Mouse (Mus musculus) kidney, postnatal 36 days (tissue): ENCODE data around the gene Mgat4a.

ENCODE experiments used
- DNase-seq, 2 experiments: peaks; one replicate each; pipeline ENCODE4 v3.0.0; 2021 to 2022; ENCODE audit warnings: mixed read lengths in 2 of 2

The Mgat4a gene

GRCm38 (mm10) chr1:37540810-37541658, at the start of gene Mgat4a:
Gene Mgat4a, minus strand, starts transcription at chr1:37541016.
- DNase-seq = peak; percentile 93 to 94

- peak; percentile 13 to 43 for DNase-seq
Measured at GRCm38 (mm10) chr1:37585809-37586480, 45.1 kb upstream of the Mgat4a start.

- no peak for DNase-seq
Measured at GRCm38 (mm10) chr1:37583795-37584464, 43.1 kb upstream of the Mgat4a start.

DNA sequence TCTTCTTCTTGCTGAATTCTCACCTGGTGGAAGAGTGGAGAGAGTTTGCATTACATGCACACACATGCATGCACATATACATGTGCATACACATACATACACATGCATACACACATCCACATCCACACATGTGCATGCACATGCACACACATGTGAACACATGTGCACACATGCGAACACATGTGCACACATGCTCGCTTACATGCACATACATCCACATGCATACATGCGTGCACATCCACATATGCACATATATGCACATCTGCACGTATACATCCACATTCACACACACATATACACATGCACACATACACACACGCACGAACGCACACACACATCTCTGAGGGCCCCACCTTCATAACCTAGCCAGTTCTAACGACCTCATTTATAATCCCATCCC, 42.4 kb upstream of the Mgat4a start:
- DNase-seq = no peak

GRCm38 (mm10) chr1:37579686-37580085, 38.9 kb upstream of the Mgat4a start:
- DNase-seq = no peak

- DNase-seq = no peak
Measured at GRCm38 (mm10) chr1:37572528-37573272, 31.9 kb upstream of the Mgat4a start.

DNA sequence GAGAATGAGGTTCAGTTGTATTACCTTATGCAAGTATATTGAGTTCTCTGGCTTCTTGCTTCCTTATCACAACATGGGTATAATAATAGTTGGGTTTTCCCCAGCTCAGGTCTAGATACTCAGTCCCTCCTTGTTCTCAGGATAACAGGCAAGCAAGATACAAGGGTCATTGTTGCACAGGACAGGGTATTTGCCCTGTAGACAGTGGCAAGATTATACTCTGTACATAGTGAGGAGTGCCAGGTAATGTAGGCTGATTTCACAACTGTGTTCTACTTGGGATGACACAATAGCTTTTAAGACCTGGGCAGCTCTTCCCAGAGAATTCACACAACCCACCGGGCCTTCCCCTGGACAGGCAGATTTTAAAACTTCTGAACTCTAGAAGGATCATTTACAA, 27.6 kb upstream of the Mgat4a start:
- DNase-seq = no peak

DNA sequence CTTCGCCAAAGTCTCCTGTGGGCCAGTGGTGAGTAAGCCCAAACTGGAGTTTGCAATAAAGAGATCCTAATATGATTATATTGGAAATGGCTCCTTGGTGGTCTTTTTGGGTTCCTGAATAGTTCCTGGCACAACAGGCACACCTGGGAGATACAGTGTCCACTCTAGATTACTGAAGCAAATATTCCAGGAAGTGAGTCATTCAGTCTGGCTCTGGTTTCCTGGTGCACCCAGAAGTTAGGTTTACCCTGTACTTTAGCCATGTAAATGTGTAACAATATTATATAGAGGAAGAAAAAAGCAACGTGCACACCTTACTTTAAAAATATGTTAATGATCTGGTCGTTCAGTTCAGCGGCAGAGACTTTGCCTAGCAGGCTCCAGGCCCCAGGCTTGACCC, 25.9 kb upstream of the Mgat4a start:
- DNase-seq = no peak

GRCm38 (mm10) chr1:37566344-37566743, 25.5 kb upstream of the Mgat4a start:
- no peak for DNase-seq

GRCm38 (mm10) chr1:37565396-37565795, 24.6 kb upstream of the Mgat4a start:
- DNase-seq = no peak

- DNase-seq = no peak
Measured at GRCm38 (mm10) chr1:37561955-37562354, 21.1 kb upstream of the Mgat4a start.

GRCm38 (mm10) chr1:37560356-37560755, 19.5 kb upstream of the Mgat4a start:
- no peak for DNase-seq

DNA sequence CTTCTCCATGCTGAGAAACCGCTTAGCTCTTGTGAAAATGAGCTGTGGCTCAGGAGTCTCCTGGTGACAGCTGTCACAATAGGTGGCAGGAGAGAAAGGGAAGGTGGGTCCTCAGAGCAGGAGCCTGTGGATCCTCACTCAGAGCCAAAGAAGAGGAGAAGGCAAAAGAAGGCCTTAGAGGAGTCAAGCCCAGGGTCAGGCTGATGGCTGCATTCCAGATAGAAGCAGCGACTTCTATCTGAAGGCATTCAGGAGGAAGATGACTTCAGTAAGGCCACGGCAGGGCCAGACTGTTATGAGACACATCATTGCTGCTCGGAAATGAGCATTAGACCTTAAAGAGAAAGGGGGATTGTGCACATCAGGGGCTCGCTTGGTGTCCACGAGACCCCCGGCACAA, 11.2 kb upstream of the Mgat4a start:
- DNase-seq = peak in 1 of 2 experiments; percentile 23

DNA sequence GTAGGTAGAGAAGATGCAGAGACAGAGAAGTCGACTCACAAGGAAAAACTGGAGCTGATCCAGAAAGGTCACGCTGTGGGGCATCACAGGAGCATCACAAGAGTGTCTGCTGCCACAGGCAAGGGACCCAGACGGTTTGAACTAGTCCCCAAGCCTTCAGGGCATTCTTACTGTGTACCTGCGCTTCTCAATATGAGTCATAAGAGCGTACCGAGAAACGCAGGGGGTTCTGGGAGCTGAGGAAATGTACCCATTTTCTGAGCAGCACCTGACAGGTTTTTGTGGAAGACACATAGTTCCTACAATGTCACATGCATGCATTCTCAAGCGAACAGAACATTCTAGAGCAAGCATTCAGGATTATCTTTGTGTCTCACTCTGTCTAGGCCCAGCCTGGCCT, 8.7 kb upstream of the Mgat4a start:
- no peak for DNase-seq

DNA sequence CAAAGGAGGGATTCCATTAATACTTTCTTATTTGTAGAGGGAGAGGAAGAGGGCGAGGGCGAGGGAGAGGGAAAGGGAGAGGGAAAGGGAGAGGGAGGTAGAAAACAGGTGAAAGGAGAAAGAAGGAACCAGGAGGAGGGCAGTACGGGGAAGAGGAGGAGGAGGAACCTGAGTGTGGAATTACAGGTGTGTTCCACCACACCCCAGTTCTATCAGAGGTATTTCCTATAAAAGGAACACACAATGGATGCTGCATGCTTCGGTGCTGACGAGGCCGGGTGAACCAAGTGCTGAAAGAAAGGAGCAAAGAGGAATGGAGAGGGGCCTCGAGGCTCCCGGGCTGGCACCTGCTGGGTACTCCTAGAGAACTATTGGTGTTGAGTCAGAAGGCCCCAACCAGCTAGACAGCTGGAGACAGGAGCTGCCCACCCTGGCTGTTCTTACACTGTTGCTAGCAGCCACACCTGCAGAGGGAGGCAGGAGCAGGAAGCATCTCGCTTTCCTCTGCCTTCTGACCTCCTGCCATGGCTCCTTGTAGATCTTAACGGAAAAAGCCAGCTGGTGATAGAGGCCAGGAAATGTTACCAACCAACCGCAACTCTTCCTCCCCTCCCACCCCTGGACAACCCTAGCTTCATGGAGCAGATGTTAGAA, 5.7 kb upstream of the Mgat4a start:
- no peak for DNase-seq

- no peak for DNase-seq
Measured at GRCm38 (mm10) chr1:37544251-37544650, 3.4 kb upstream of the Mgat4a start.

DNA sequence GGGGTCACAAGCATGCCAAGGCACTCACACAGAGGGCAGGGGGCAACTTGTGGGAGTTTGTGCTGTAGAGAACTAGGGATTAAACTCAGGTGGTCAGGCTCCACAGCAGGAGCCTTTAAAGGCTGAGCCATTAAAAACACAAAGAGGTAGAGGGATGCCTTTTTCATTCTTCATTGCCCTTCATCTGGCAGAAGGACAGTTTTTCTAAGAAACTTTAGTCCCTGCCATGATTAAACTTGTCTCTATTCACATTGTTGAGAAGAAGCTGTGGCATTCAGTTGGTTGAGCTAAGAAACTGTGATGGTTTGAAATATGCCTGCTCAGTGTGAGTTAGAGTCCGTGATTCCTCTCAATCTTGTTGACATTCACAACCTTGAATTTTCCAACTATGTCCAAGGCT, 2.2 kb upstream of the Mgat4a start:
- no peak for DNase-seq

DNA sequence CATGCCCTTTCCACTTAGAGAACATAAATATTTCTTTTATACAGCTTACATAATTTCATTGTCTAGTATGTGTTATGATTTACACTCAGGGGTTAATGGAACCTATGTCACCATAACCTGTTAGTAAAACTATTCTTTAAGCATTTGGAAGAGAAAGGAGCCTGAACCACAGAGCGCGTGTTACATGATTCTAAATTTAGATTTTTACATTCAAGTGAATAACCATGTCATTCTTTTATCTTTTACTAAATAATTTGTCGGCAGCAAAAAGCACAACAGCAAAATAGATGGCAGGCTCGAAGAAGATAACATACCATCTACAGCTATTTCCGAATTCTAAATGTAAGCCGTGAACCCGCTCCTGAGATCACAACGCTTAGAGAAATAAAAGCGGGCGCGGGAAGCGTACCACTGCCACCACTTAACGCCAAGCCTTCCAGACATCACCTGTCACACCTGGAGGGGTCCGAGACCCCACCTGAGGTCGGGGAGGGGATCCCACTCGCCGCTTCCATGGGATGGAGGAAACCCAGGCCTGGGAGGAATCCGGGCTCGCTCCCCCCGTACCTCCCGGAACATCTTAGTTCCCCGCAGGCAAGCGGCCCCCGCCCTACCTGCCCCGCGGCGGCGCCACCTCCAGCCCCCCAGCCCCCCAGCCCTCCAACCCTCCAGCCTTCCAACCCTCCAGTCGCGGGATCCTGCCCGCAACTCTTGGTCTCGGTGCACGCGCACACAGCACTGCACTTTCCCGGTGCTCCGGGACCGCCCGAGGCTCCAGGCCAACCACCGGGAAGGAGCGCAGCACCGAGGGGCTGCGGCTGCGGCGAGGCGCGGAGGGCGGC, 627 bp downstream of the Mgat4a start:
- no peak for DNase-seq

DNA sequence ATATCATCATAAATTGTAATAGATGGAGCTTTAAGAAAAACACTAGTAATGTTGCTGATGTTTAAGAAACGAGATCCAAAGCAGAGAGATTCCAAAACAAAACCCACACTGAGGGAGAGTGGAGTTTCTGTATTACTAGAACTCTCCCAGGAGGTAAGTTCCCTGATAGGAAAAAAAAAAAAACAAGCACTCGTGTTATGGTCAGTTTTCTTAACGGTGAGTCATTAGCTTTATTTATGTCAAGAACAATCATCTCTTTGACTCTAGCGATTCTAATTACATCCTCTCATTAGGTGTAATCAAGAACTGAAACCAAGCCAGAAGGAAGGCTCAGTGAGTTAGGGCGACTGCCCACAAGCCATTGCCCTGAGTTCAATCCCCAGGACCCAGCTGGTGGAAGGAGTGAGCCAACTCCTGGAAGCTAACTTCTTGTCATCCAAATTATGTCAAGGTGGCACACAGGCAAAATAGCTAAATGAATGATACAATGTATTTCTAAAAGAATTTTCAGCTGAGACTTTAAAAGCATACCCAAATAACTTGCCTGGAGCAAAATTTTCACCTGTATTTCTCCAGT, 6.2 kb downstream of the Mgat4a start:
- DNase-seq = no peak

DNA sequence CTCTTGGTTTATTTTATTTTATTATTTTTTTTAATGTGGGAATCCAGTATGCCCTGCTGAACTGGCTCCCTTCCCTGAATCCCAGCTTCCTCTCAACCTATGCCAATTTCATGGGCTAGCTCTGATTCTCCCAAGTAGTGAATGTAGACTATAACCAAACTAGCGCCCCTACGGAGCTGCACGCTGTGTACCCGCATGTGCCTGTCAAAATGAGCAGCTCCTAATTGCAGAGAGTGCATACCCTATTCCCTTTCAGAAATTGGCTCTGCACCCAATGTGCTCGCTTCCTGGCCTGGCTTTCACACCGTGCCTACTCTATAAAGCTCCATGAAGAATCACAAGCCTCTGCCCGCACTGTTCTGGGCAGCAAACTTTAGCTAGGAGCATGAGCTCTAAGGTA, 7.6 kb downstream of the Mgat4a start:
- no peak for DNase-seq

- DNase-seq = no peak
Measured at GRCm38 (mm10) chr1:37532533-37532840, 8.3 kb downstream of the Mgat4a start.
